11 mouse cellular contexts compared by ENCODE assay signal in the genomic region with DNA sequence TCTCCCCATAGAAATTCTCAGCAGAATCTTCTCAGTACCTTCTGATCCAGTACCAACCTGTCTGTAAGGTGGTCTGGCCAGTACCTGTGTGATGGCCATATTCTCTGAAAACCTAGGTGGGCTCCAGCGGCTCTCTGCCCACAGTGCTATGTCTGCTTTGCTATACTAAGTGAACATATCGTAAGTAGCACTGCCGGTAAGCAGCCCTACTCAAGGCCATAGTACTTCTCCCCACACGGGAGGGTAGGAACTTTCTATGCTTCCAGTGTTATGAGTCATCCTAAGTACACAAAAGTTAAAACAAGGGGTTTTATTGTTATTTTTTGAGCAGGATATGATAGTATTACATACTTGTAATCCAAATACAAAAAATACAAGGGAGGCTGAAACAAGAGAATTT. TPM values are rescaled to one million over a fixed set of nuclear protein-coding genes. Genes with fewer than 3 reads are reported as not detected.
DNase-seq lines count a peak whose midpoint lies in the region; ATAC-seq and TF ChIP-seq lines count a peak whose summit lies in the region.
"Had no signal": no experiment of that assay in that cellular context is flagged by ENCODE, and none has a peak within 500 bp of the region (broad histone marks: within the 10 kb centered on the region; RNA-seq: fewer than 3 reads in every experiment).

No protein-coding gene starts in this region.

- peaks cover 3% of the 10 kb centered on the region; the same call in 1 of the 2 replicates for H3K36me3 ChIP-seq in hindbrain, embryonic 10.5 days
- H3K36me3 ChIP-seq in hindbrain, embryonic 11.5 days (ENCODE audit: control insufficient read depth, insufficient read depth, low read length) = no peaks in the 10 kb centered on the region
- H3K36me3 ChIP-seq in testis, adult 2 months (ENCODE audit: control insufficient read depth, insufficient read depth, low read length) = no peaks in the 10 kb centered on the region; the same call in 1 of the 2 replicates
- H3K36me3 ChIP-seq in intestine, postnatal 0 days (ENCODE audit: control insufficient read depth, insufficient read depth) = no peaks in the 10 kb centered on the region

- H3K4me1 ChIP-seq in hindbrain, embryonic 10.5 days (replicated peaks) = peaks cover 61% of the 10 kb centered on the region
- H3K4me1 ChIP-seq in hindbrain, embryonic 11.5 days (replicated peaks; ENCODE audit: control insufficient read depth, insufficient read depth, low read length) = peaks cover 10% of the 10 kb centered on the region; the same call in 1 of the 2 replicates
- H3K4me1 ChIP-seq in testis, adult 2 months (ENCODE audit: control insufficient read depth, insufficient read depth, low read length) = peaks cover 2% of the 10 kb centered on the region; the same call in 1 of the 2 replicates
- H3K4me1 ChIP-seq in intestine, postnatal 0 days (replicated peaks; ENCODE audit: control insufficient read depth, insufficient read depth, low read length) = peaks cover 46% of the 10 kb centered on the region

- no peak overlapping the region for H3K9ac ChIP-seq in hindbrain, embryonic 11.5 days (ENCODE audit: low read depth, low read length)
- no peak overlapping the region for H3K9ac ChIP-seq in intestine, postnatal 0 days (ENCODE audit: low read depth, low read length)

- no peak overlapping the region for H3K4me3 ChIP-seq in hindbrain, embryonic 10.5 days
- H3K4me3 ChIP-seq in hindbrain, embryonic 11.5 days (ENCODE audit: low read depth, low read length) = no peak overlapping the region
- H3K4me3 ChIP-seq in testis, adult 2 months (ENCODE audit: control insufficient read depth, low read depth, low read length) = no peak overlapping the region
- H3K4me3 ChIP-seq in intestine, postnatal 0 days (ENCODE audit: low read depth, low read length) = no peak overlapping the region

- ATAC-seq in hindbrain, embryonic 11.5 days (ENCODE audit: low FRiP score) = no peak
- ATAC-seq in intestine, postnatal 0 days = no peak

- no peak for DNase-seq in hindbrain, embryonic 10.5 days (ENCODE audit: low spot score)
- no peak for DNase-seq in hindbrain, embryonic 11.5 days (ENCODE audit: low spot score)
- DNase-seq in testis, postnatal 10 days (ENCODE audit: low spot score) = no peak
- no peak for DNase-seq in thymus, postnatal 36 days
- no peak for DNase-seq in gastrocnemius, adult 18-20 months (ENCODE audit: low spot score)
- no peak for DNase-seq in thymus, postnatal 10 days (ENCODE audit: low spot score in 2 of 2)
- DNase-seq: cerebellum, adult 18-20 months; gastrocnemius, postnatal 10 days had no signal

- peak overlapping the region; percentile 83; the same call in 1 of the 2 replicates for H3K27ac ChIP-seq in hindbrain, embryonic 10.5 days
- no peak overlapping the region for H3K27ac ChIP-seq in hindbrain, embryonic 11.5 days (ENCODE audit: low read depth, low read length)
- peak overlapping the region; percentile 78 for H3K27ac ChIP-seq in testis, adult 2 months (ENCODE audit: control insufficient read depth, insufficient read depth, low read depth, low read length)
- peak overlapping the region; percentile 93; the same call in 1 of the 2 replicates for H3K27ac ChIP-seq in intestine, postnatal 0 days (ENCODE audit: low read depth, low read length)

- no peak overlapping the region for H3K4me2 ChIP-seq in hindbrain, embryonic 11.5 days (replicated peaks; ENCODE audit: low read depth, low read length)
- peak overlapping the region; percentile 60 for H3K4me2 ChIP-seq in intestine, postnatal 0 days (replicated peaks; ENCODE audit: low read depth)

- no peak for TF ChIP-seq POLR2A in testis, adult 2 months (IDR thresholded peaks at IDR 0.05; ENCODE audit: control insufficient read depth, low read depth, low read length)

- no peaks in the 10 kb centered on the region for H3K27me3 ChIP-seq in hindbrain, embryonic 10.5 days (ENCODE audit: insufficient read depth, poor library complexity, severe bottlenecking)
- no peaks in the 10 kb centered on the region for H3K27me3 ChIP-seq in hindbrain, embryonic 11.5 days (ENCODE audit: control insufficient read depth, insufficient read depth, low read length)
- no peaks in the 10 kb centered on the region for H3K27me3 ChIP-seq in testis, adult 2 months (ENCODE audit: control insufficient read depth, insufficient read depth, low read length)
- H3K27me3 ChIP-seq in intestine, postnatal 0 days (replicated peaks; ENCODE audit: control insufficient read depth, insufficient read depth, low read length) = no peaks in the 10 kb centered on the region

- TF ChIP-seq CTCF in testis, adult 2 months (IDR thresholded peaks at IDR 0.05; ENCODE audit: control insufficient read depth, insufficient read depth, insufficient replicate concordance, low read depth, low read length) = no peak
- no peak for TF ChIP-seq CTCF in intestine, postnatal 0 days (IDR thresholded peaks at IDR 0.05; ENCODE audit: low read depth)

- no peaks in the 10 kb centered on the region for H3K9me3 ChIP-seq in hindbrain, embryonic 10.5 days
- H3K9me3 ChIP-seq in hindbrain, embryonic 11.5 days (ENCODE audit: control insufficient read depth, low read length) = no peaks in the 10 kb centered on the region
- no peaks in the 10 kb centered on the region for H3K9me3 ChIP-seq in intestine, postnatal 0 days (ENCODE audit: control insufficient read depth)

- 79% methylated on average over 4 of the region's 4 CpGs for whole genome bisulfite sequencing in hindbrain, embryonic 10.5 days
- WGBS in hindbrain, embryonic 11.5 days = 86% methylated on average over 4 of the region's 4 CpGs
- 19% methylated on average over 4 of the region's 4 CpGs for WGBS in intestine, postnatal 0 days

RNA-seq across cellular contexts. Expression of a gene that starts 16.6 kb away (rescaled TPM):
- 33.2 and 39.7 TPM in 2 replicates for polyA plus RNA-seq in hindbrain, embryonic 10.5 days (2016; fragmentation: Nextera tagmentation; extraction: Ambion mirVana)
- polyA plus RNA-seq in hindbrain, embryonic 11.5 days (2014; fragmentation: Nextera tagmentation; extraction: Ambion mirVana) = 37.3 and 44.7 TPM in 2 replicates
- polyA plus RNA-seq in testis, adult 2 months (2012; rRNA removed) = 19.9 and 24.3 TPM in 2 replicates
- polyA plus RNA-seq in intestine, postnatal 0 days (2015; fragmentation: Nextera tagmentation; extraction: Ambion mirVana) = 45.4 and 46.1 TPM in 2 replicates
- 10 to 100 TPM; 23.2 to 29.2 TPM for total RNA-seq in gastrocnemius, adult 18-20 months (2021)

RNA-seq across cellular contexts. Expression of a gene that starts 24.9 kb away (rescaled TPM):
- polyA plus RNA-seq in hindbrain, embryonic 10.5 days (2016; fragmentation: Nextera tagmentation; extraction: Ambion mirVana) = 0.25 and 0.31 TPM in 2 replicates
- 0.20 and 0.27 TPM in 2 replicates for polyA plus RNA-seq in hindbrain, embryonic 11.5 days (2014; fragmentation: Nextera tagmentation; extraction: Ambion mirVana)
- polyA plus RNA-seq in testis, adult 2 months (2012; rRNA removed) = 4.1 and 4.2 TPM in 2 replicates
- 0.07 TPM in 1 of 2 replicates, not detected in the other for polyA plus RNA-seq in intestine, postnatal 0 days (2015; fragmentation: Nextera tagmentation; extraction: Ambion mirVana)
- not detected for total RNA-seq in gastrocnemius, adult 18-20 months (2021)

RNA-seq across cellular contexts. Expression of a gene that starts 36.6 kb away (rescaled TPM):
- polyA plus RNA-seq in hindbrain, embryonic 10.5 days (2016; fragmentation: Nextera tagmentation; extraction: Ambion mirVana) = 515 and 539 TPM in 2 replicates
- polyA plus RNA-seq in hindbrain, embryonic 11.5 days (2014; fragmentation: Nextera tagmentation; extraction: Ambion mirVana) = 396 and 408 TPM in 2 replicates
- polyA plus RNA-seq in testis, adult 2 months (2012; rRNA removed) = 13.5 and 16.3 TPM in 2 replicates
- polyA plus RNA-seq in intestine, postnatal 0 days (2015; fragmentation: Nextera tagmentation; extraction: Ambion mirVana) = 83.4 and 90.7 TPM in 2 replicates
- total RNA-seq in gastrocnemius, adult 18-20 months (2021) = 10 to 100 TPM; 12.0 to 14.4 TPM

RNA-seq across cellular contexts. Expression of a gene that starts 43.8 kb away (rescaled TPM):
- polyA plus RNA-seq in hindbrain, embryonic 10.5 days (2016; fragmentation: Nextera tagmentation; extraction: Ambion mirVana) = not detected in 2 replicates
- not detected in 2 replicates for polyA plus RNA-seq in hindbrain, embryonic 11.5 days (2014; fragmentation: Nextera tagmentation; extraction: Ambion mirVana)
- polyA plus RNA-seq in testis, adult 2 months (2012; rRNA removed) = not detected in 2 replicates
- polyA plus RNA-seq in intestine, postnatal 0 days (2015; fragmentation: Nextera tagmentation; extraction: Ambion mirVana) = not detected in 2 replicates
- total RNA-seq in gastrocnemius, adult 18-20 months (2021) = 1 to 10 TPM in 1 of 2 experiments, under 1 TPM in 1; 0.59 to 2.2 TPM
- total RNA-seq: gastrocnemius, postnatal 10 days had no signal
- polyA plus RNA-seq: limb, embryonic 11.5 days had no signal

RNA-seq across cellular contexts. Expression of a gene that starts 44.2 kb away (rescaled TPM):
- 47.1 and 47.6 TPM in 2 replicates for polyA plus RNA-seq in hindbrain, embryonic 10.5 days (2016; fragmentation: Nextera tagmentation; extraction: Ambion mirVana)
- polyA plus RNA-seq in hindbrain, embryonic 11.5 days (2014; fragmentation: Nextera tagmentation; extraction: Ambion mirVana) = 65.2 and 66.3 TPM in 2 replicates
- polyA plus RNA-seq in testis, adult 2 months (2012; rRNA removed) = 11.8 and 14.3 TPM in 2 replicates
- polyA plus RNA-seq in intestine, postnatal 0 days (2015; fragmentation: Nextera tagmentation; extraction: Ambion mirVana) = 20.6 and 21.0 TPM in 2 replicates
- 1 to 10 TPM; 7.7 to 8.5 TPM for total RNA-seq in gastrocnemius, adult 18-20 months (2021)
